Mouse (Mus musculus): ENCODE data around the gene Map3k9. TPM values are rescaled to one million over a fixed set of nuclear protein-coding genes. Genes with fewer than 3 reads are reported as not detected.

Map3k9 gene
- polyA plus RNA-seq, 1 experiment, result 0.29 TPM

DNA sequence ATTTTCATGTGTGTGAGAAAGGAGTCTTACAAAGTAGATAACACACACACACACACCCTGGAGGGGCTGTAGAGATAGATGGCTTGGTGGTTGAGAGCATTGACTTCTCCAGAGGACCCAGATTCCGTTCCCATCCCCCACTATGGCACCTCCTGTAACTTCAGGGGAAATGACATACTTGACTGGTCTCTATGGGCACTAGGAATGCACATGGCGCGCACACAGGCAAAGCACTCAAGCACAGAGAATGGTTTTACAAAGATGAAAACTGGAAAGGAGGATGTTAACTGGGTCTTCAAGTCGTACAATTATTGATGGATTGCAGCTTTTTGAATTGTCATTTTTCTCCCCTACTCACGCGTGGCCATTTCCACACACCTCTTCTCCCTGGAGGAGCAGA, 1.6 kb upstream of the Map3k9 start:
- no peaks in the 10 kb centered on the region for H3K79me2 ChIP-seq (ENCODE audit: control insufficient read depth, insufficient read depth)
- TF ChIP-seq MAX (IDR thresholded peaks at IDR 0.05) (no peak), USF1 (IDR thresholded peaks at IDR 0.05; ENCODE audit: low read depth) (no peak), MYOG (IDR thresholded peaks at IDR 0.05; ENCODE audit: control insufficient read depth, extremely low read depth, insufficient read length) (no peak), CEBPB (IDR thresholded peaks at IDR 0.05; ENCODE audit: low read depth) (no peak), FOSL1 (IDR thresholded peaks at IDR 0.05; ENCODE audit: insufficient read depth, low read length, poor library complexity, severe bottlenecking) (no peak), CTCF (IDR thresholded peaks at IDR 0.05; ENCODE audit: control insufficient read depth, insufficient read depth, insufficient read length) (no peak), MYOD1 (IDR thresholded peaks at IDR 0.05; ENCODE audit: control insufficient read depth, insufficient read length, low read depth) (no peak)
- peaks cover 27% of the 10 kb centered on the region for H3K27me3 ChIP-seq (ENCODE audit: control insufficient read depth, insufficient read depth, insufficient read length)
- no peaks in the 10 kb centered on the region for H3K79me3 ChIP-seq (ENCODE audit: low read depth)
- H3K4me3 ChIP-seq (ENCODE audit: insufficient read depth, poor library complexity, severe bottlenecking), result no peak overlapping the region
- H3ac ChIP-seq (ENCODE audit: control insufficient read depth, insufficient read length, low read depth), result no peak overlapping the region
- H3K36me3 ChIP-seq (ENCODE audit: control insufficient read depth, insufficient read depth), result no peaks in the 10 kb centered on the region

DNA sequence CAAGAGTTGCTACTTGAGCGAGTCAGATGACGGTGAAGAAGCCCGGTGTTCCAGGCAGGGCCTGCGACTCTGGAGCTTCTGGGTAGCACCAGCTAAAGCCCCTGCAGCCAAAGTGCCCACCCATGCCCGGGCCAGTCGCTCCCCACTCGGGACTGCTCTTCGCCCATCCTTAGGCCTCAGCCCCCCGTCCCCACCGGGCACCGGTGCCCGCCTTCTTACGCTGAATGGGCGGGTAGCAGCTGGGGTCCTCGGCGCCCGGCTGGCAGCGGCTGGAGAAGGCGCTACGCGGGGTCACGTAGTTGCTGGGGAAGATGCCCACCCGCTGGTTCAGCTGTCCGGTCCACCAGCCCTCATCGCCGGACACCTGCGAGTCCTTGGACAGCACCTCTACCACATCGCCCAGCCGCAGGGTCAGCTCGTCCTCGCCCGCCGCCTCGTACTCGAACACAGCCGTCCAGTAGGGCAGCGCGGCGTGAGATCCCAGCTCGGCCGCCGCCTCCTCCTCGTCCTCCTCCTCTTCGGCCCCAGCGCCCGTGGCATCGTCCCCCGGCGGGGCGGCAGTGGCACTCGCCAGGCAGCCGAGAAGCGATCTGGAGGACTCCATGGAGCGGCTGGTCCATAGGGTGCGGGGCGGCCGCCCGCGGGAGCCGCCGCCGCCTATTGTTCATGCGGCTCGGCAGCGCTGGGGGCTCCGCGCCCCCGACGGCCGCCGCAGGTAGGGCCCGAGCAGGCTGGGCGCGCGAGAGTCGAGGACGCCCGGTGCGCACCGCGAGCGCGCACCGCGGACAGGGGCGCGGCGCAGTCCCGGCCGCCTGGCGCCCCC, 493 bp downstream of the Map3k9 start:
- Histone ChIP-seq H3K79me3 (ENCODE audit: low read depth) (no peaks in the 10 kb centered on the region), H3K4me3 (ENCODE audit: insufficient read depth, poor library complexity, severe bottlenecking) (no peak overlapping the region), H3K79me2 (ENCODE audit: control insufficient read depth, insufficient read depth) (no peaks in the 10 kb centered on the region), H3ac (ENCODE audit: control insufficient read depth, insufficient read length, low read depth) (peak overlapping the region; percentile 34), H3K36me3 (ENCODE audit: control insufficient read depth, insufficient read depth) (no peaks in the 10 kb centered on the region), H3K27me3 (ENCODE audit: control insufficient read depth, insufficient read depth, insufficient read length) (peaks cover 25% of the 10 kb centered on the region)
- no peak for TF ChIP-seq MYOG (IDR thresholded peaks at IDR 0.05; ENCODE audit: control insufficient read depth, extremely low read depth, insufficient read length)

DNA sequence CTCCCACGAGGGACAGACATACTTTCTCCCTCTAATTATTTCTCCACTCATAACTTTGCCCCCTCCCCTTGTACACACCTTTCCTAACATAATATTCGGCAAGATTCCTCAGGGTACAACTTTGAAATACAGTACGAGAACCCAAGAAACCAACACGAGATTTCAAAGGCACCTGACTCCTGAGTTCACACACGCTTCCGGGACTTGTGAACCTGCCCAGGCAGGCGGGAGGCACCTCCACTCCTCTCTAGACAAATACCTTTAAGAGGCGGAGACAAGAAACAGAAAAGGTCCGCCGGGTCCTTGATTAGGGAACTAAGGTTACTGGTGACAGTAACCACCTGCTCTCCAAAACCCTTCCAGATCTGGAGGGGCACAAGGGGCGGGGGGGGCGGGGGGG, 1.1 kb downstream of the Map3k9 start:
- no peak for TF ChIP-seq MYOG (IDR thresholded peaks at IDR 0.05; ENCODE audit: control insufficient read depth, extremely low read depth, insufficient read length)
- no peak for TF ChIP-seq MAX (IDR thresholded peaks at IDR 0.05)
- TF ChIP-seq MYOD1 (IDR thresholded peaks at IDR 0.05; ENCODE audit: control insufficient read depth, insufficient read length, low read depth), result no peak
- TF ChIP-seq CTCF (IDR thresholded peaks at IDR 0.05; ENCODE audit: control insufficient read depth, insufficient read depth, insufficient read length), result no peak
- TF ChIP-seq CEBPB (IDR thresholded peaks at IDR 0.05; ENCODE audit: low read depth), result no peak
- no peak overlapping the region for H3ac ChIP-seq (ENCODE audit: control insufficient read depth, insufficient read length, low read depth)
- no peaks in the 10 kb centered on the region for H3K36me3 ChIP-seq (ENCODE audit: control insufficient read depth, insufficient read depth)
- H3K79me2 ChIP-seq (ENCODE audit: control insufficient read depth, insufficient read depth), result no peaks in the 10 kb centered on the region
- no peak overlapping the region for H3K4me3 ChIP-seq (ENCODE audit: insufficient read depth, poor library complexity, severe bottlenecking)
- H3K27me3 ChIP-seq (ENCODE audit: control insufficient read depth, insufficient read depth, insufficient read length), result peaks cover 20% of the 10 kb centered on the region
- H3K79me3 ChIP-seq (ENCODE audit: low read depth), result no peaks in the 10 kb centered on the region

DNA sequence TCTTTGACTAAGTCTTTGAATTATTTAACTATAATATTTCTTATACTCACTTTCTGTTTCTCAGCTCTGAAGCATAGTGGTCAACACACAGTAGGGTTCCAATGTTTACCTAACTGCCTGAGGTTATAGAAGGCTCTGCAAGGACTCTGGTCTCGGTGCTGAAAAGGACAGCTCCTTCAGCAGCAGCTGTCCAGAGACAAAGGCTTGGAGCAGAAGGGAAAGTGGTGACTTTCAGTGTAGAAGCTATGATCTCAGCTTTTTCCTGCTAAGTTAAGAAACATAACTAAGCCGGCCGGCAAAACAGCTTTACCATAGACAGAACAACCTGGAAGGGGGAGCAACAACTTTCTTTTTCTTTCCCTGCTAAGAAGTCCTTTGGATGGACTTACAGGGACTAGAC, 4.8 kb downstream of the Map3k9 start:
- H3K36me3 ChIP-seq (ENCODE audit: control insufficient read depth, insufficient read depth), result no peaks in the 10 kb centered on the region
- TF ChIP-seq CTCF (IDR thresholded peaks at IDR 0.05; ENCODE audit: control insufficient read depth, insufficient read depth, insufficient read length) (no peak), MAX (IDR thresholded peaks at IDR 0.05) (no peak), USF1 (IDR thresholded peaks at IDR 0.05; ENCODE audit: low read depth) (no peak), FOSL1 (IDR thresholded peaks at IDR 0.05; ENCODE audit: insufficient read depth, low read length, poor library complexity, severe bottlenecking) (no peak), MYOD1 (IDR thresholded peaks at IDR 0.05; ENCODE audit: control insufficient read depth, insufficient read length, low read depth) (no peak), MYOG (IDR thresholded peaks at IDR 0.05; ENCODE audit: control insufficient read depth, extremely low read depth, insufficient read length) (no peak), CEBPB (IDR thresholded peaks at IDR 0.05; ENCODE audit: low read depth) (no peak)
- H3K4me3 ChIP-seq (ENCODE audit: insufficient read depth, poor library complexity, severe bottlenecking), result no peak overlapping the region
- H3K79me3 ChIP-seq (ENCODE audit: low read depth), result no peaks in the 10 kb centered on the region
- H3ac ChIP-seq (ENCODE audit: control insufficient read depth, insufficient read length, low read depth), result no peak overlapping the region
- H3K79me2 ChIP-seq (ENCODE audit: control insufficient read depth, insufficient read depth), result no peaks in the 10 kb centered on the region
- peaks cover 18% of the 10 kb centered on the region for H3K27me3 ChIP-seq (ENCODE audit: control insufficient read depth, insufficient read depth, insufficient read length)

DNA sequence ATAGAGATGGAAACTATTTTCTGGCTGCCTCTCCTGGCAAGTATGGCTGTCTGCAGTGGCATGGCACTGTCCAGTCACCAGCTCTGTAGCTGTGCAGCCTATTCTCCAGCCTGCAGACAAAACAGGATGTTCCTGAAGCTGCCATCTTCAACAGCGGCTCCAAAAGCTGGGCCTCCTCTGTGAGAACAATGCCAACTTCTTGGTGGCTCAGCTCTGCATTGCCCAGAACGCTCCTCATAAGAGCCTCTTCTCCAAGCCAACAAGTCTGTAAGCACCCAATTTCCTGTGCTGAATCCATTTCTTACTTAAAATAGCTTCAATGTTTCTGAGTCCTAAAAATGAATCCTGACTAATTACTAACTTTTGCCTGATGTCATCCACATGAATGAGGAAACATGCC, 5.3 kb downstream of the Map3k9 start:
- Histone ChIP-seq H3K27me3 (ENCODE audit: control insufficient read depth, insufficient read depth, insufficient read length) (peaks cover 16% of the 10 kb centered on the region), H3K79me3 (ENCODE audit: low read depth) (no peaks in the 10 kb centered on the region), H3K36me3 (ENCODE audit: control insufficient read depth, insufficient read depth) (no peaks in the 10 kb centered on the region), H3ac (ENCODE audit: control insufficient read depth, insufficient read length, low read depth) (no peak overlapping the region), H3K79me2 (ENCODE audit: control insufficient read depth, insufficient read depth) (no peaks in the 10 kb centered on the region), H3K4me3 (ENCODE audit: insufficient read depth, poor library complexity, severe bottlenecking) (no peak overlapping the region)
- TF ChIP-seq CTCF (IDR thresholded peaks at IDR 0.05; ENCODE audit: control insufficient read depth, insufficient read depth, insufficient read length) (no peak), FOSL1 (IDR thresholded peaks at IDR 0.05; ENCODE audit: insufficient read depth, low read length, poor library complexity, severe bottlenecking) (no peak), MAX (IDR thresholded peaks at IDR 0.05) (no peak), MYOD1 (IDR thresholded peaks at IDR 0.05; ENCODE audit: control insufficient read depth, insufficient read length, low read depth) (no peak), CEBPB (IDR thresholded peaks at IDR 0.05; ENCODE audit: low read depth) (no peak), MYOG (IDR thresholded peaks at IDR 0.05; ENCODE audit: control insufficient read depth, extremely low read depth, insufficient read length) (no peak), USF1 (IDR thresholded peaks at IDR 0.05; ENCODE audit: low read depth) (no peak)

DNA sequence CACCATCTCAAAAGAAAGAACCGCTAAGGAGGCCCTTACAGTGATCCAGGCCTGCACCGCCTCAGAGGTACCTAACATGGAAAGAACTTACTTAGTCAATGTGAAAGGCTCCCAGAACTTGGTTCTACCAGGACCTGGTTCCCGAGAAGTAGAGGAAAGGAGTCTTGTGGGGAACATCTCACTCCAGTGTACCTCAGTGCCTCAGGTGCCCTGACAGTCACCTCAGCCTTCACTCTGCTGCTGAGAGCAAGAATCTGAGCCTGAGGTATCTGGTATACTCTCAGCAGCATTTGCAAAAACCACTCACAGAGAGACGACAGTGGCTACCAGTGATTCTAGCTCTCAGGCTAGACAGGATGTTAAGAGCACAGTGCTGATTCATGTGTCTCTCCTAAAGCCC, 6.8 kb downstream of the Map3k9 start:
- no peak overlapping the region for H3K4me3 ChIP-seq (ENCODE audit: insufficient read depth, poor library complexity, severe bottlenecking)
- H3K36me3 ChIP-seq (ENCODE audit: control insufficient read depth, insufficient read depth), result no peaks in the 10 kb centered on the region
- H3ac ChIP-seq (ENCODE audit: control insufficient read depth, insufficient read length, low read depth), result no peak overlapping the region
- H3K79me3 ChIP-seq (ENCODE audit: low read depth), result no peaks in the 10 kb centered on the region
- no peaks in the 10 kb centered on the region for H3K79me2 ChIP-seq (ENCODE audit: control insufficient read depth, insufficient read depth)
- H3K27me3 ChIP-seq (ENCODE audit: control insufficient read depth, insufficient read depth, insufficient read length), result peaks cover 9% of the 10 kb centered on the region
- TF ChIP-seq MAX (IDR thresholded peaks at IDR 0.05), result no peak
- no peak for TF ChIP-seq CTCF (IDR thresholded peaks at IDR 0.05; ENCODE audit: control insufficient read depth, insufficient read depth, insufficient read length)
- TF ChIP-seq USF1 (IDR thresholded peaks at IDR 0.05; ENCODE audit: low read depth), result no peak
- no peak for TF ChIP-seq MYOG (IDR thresholded peaks at IDR 0.05; ENCODE audit: control insufficient read depth, extremely low read depth, insufficient read length)
